ENCODE assay signal across 8 mouse cellular contexts in genomic region chr7:4026794-4027421, GRCm38 (mm10). TPM values are rescaled to one million over a fixed set of nuclear protein-coding genes. Genes with fewer than 3 reads are reported as not detected.
A peak's percentile ranks its signal among the peaks of the same experiment; 100 is the strongest.
DNase-seq lines count a peak whose midpoint lies in the region; ATAC-seq and TF ChIP-seq lines count a peak whose summit lies in the region.

No protein-coding gene starts in this region.

- TF ChIP-seq POLR2A in bone marrow macrophage, adult 2 months (IDR thresholded peaks at IDR 0.05; ENCODE audit: borderline replicate concordance, low read depth, low read length), result no peak

- H3K4me1 ChIP-seq in bone marrow macrophage, adult 2 months (ENCODE audit: control insufficient read depth, insufficient read depth, low read length), result no peaks in the 10 kb centered on the region; the same call in 1 of the 2 replicates
- H3K4me1 ChIP-seq in midbrain, embryonic 16.5 days (ENCODE audit: control insufficient read depth, insufficient read depth, low read length), result no peaks in the 10 kb centered on the region

- no peaks in the 10 kb centered on the region for H3K36me3 ChIP-seq in C2C12 (ENCODE audit: control insufficient read depth, insufficient read depth)
- H3K36me3 ChIP-seq in midbrain, embryonic 16.5 days (ENCODE audit: control insufficient read depth, insufficient read depth, low read length), result no peaks in the 10 kb centered on the region

- H3K27me3 ChIP-seq in C2C12 (ENCODE audit: control insufficient read depth, insufficient read depth, insufficient read length), result no peaks in the 10 kb centered on the region
- H3K27me3 ChIP-seq in midbrain, embryonic 16.5 days (ENCODE audit: control insufficient read depth, insufficient read depth, low read depth, low read length), result no peaks in the 10 kb centered on the region

- no peak overlapping the region for H3K4me3 ChIP-seq in gastrocnemius, adult 2 months
- H3K4me3 ChIP-seq in C2C12 (ENCODE audit: insufficient read depth, poor library complexity, severe bottlenecking), result no peak overlapping the region
- H3K4me3 ChIP-seq in bone marrow macrophage, adult 2 months (ENCODE audit: insufficient read depth, low read length), result no peak overlapping the region
- H3K4me3 ChIP-seq in midbrain, embryonic 16.5 days (ENCODE audit: low read depth, low read length), result no peak overlapping the region

- H3ac ChIP-seq in C2C12 (ENCODE audit: control insufficient read depth, insufficient read length, low read depth), result no peak overlapping the region

- H3K79me2 ChIP-seq in C2C12 (ENCODE audit: control insufficient read depth, insufficient read depth), result no peaks in the 10 kb centered on the region

- no peak for DNase-seq in gastrocnemius, adult 2 months
- DNase-seq in gastrocnemius, postnatal 4 days (ENCODE audit: low spot score in 2 of 2), result no peak
- DNase-seq in induced T-regulatory cell, adult 2 months (ENCODE audit: low read depth), result peak; percentile 53
- peak; percentile 25 for DNase-seq in thymus, postnatal 25 days

- no peak overlapping the region for H3K9ac ChIP-seq in midbrain, embryonic 16.5 days (ENCODE audit: low read depth, low read length)

- no peaks in the 10 kb centered on the region for H3K9me3 ChIP-seq in midbrain, embryonic 16.5 days (replicated peaks; ENCODE audit: control insufficient read depth, low read length, poor library complexity, severe bottlenecking)

- H3K27ac ChIP-seq in gastrocnemius, adult 2 months, result no peak overlapping the region
- H3K27ac ChIP-seq in bone marrow macrophage, adult 2 months (ENCODE audit: insufficient read depth, low read depth, low read length), result no peak overlapping the region
- no peak overlapping the region for H3K27ac ChIP-seq in midbrain, embryonic 16.5 days (ENCODE audit: low read length)

- TF ChIP-seq CTCF in gastrocnemius, adult 2 months (IDR thresholded peaks at IDR 0.05), result peak; percentile 31
- TF ChIP-seq CTCF in C2C12 (IDR thresholded peaks at IDR 0.05; ENCODE audit: control insufficient read depth, insufficient read depth, insufficient read length), result peak; percentile 37
- peak; percentile 73 for TF ChIP-seq CTCF in bone marrow macrophage, adult 2 months (IDR thresholded peaks at IDR 0.05; ENCODE audit: low read depth, low read length)

- intact Hi-C loops in gastrocnemius, adult 2 months (cut with DNase I), result no loop called here

- H3K79me3 ChIP-seq in C2C12 (ENCODE audit: low read depth), result no peaks in the 10 kb centered on the region

- H3K4me2 ChIP-seq in midbrain, embryonic 16.5 days (ENCODE audit: low read length), result no peak overlapping the region

- peak; percentile 94 for ATAC-seq in megakaryocyte, adult 5-6 weeks (ENCODE audit: poor library complexity, severe bottlenecking)
- ATAC-seq in midbrain, embryonic 16.5 days, result no peak

- 17% methylated on average over 3 of the region's 3 CpGs for WGBS in midbrain, embryonic 16.5 days

TF ChIP-seq in C2C12, 6 proteins besides CTCF, POLR2A, EP300 and RAD21:
- TF ChIP-seq CEBPB (IDR thresholded peaks at IDR 0.05; ENCODE audit: low read depth) (no peak), FOSL1 (IDR thresholded peaks at IDR 0.05; ENCODE audit: insufficient read depth, low read length, poor library complexity, severe bottlenecking) (no peak), USF1 (IDR thresholded peaks at IDR 0.05; ENCODE audit: low read depth) (no peak), MYOD1 (IDR thresholded peaks at IDR 0.05; ENCODE audit: control insufficient read depth, insufficient read length, low read depth) (no peak), MAX (IDR thresholded peaks at IDR 0.05) (no peak), MYOG (IDR thresholded peaks at IDR 0.05; ENCODE audit: control insufficient read depth, extremely low read depth, insufficient read length) (no peak)

RNA-seq across cellular contexts. Expression of gene Lair1, which starts 36.1 kb away (rescaled TPM):
- total RNA-seq in gastrocnemius, adult 2 months (2021), result under 1 TPM; 0.25 to 0.48 TPM
- total RNA-seq in gastrocnemius, postnatal 4 days (2021), result under 1 TPM; 0.56 to 0.70 TPM
- polyA plus RNA-seq in C2C12 (2012; fragmentation: generic; extraction: Trizol), result not detected
- 116 and 127 TPM in 2 replicates for polyA plus RNA-seq in bone marrow macrophage, adult 2 months (2012; ENCODE audit: insufficient read depth, insufficient read length, missing spikeins)
- total RNA-seq in megakaryocyte, adult 5-6 weeks (2015), result 31.5 and 39.5 TPM in 2 replicates
- total RNA-seq in megakaryocyte, adult 5-6 weeks (2017), result 58.7 and 60.8 TPM in 2 replicates
- 1.7 and 1.9 TPM in 2 replicates for polyA plus RNA-seq in midbrain, embryonic 16.5 days (2015; fragmentation: Nextera tagmentation; extraction: Ambion mirVana)

Comparison
In these comparisons a context has a peak if more than half of its experiments do, and no peak if none do; other contexts are left out.
1. DNase-seq: peak in induced T-regulatory cell, adult 2 months (single experiment) and thymus, postnatal 25 days (single experiment); none in gastrocnemius, adult 2 months (single experiment) and gastrocnemius, postnatal 4 days (0 of 2).
2. RNA of gene Lair1, which starts 36.1 kb away (total RNA-seq): 31.5 to 60.8 TPM in megakaryocyte, adult 5-6 weeks; 0.56 to 0.70 TPM in gastrocnemius, postnatal 4 days and 0.25 to 0.48 TPM in gastrocnemius, adult 2 months; every median in the first group is over 10 times any median in the second.
3. Peak in every context shown above with its lines, with median percentiles within 50 percentile points of each other: CTCF ChIP-seq.